Mouse (Mus musculus) c-Kit-positive CD71-positive TER-119-positive erythroid progenitor cells, embryonic 14.5 days (primary cell): ENCODE measurements at regions not wholly inside any gene's neighbourhood (a gene's known extent, or its start where the extent isn't known, plus 50 kb on each side); places are given as distances from the start of the nearest gene placed in this dataset.

Experiments
- DNase-seq: peaks from one replicate; pipeline ENCODE4 v3.0.0-alpha.2; 2013; ENCODE audit warnings: low spot score

- DNase-seq = no peak
Observed at GRCm38 (mm10) chr1:64297343-64297742, 175.3 kb upstream of the Klf7 start.

GRCm38 (mm10) chr1:64295512-64295945 is 173.4 kb upstream of the Klf7 start:
- no peak for DNase-seq

GRCm38 (mm10) chr1:64295051-64295450 is 173.0 kb upstream of the Klf7 start:
- DNase-seq = no peak

GRCm38 (mm10) chr1:64288812-64289447 is 166.8 kb upstream of the Klf7 start:
- DNase-seq = no peak

- DNase-seq = no peak
Observed at GRCm38 (mm10) chr1:64287068-64287467, 165.0 kb upstream of the Klf7 start.

GRCm38 (mm10) chr1:64284656-64285055 is 162.6 kb upstream of the Klf7 start:
- no peak for DNase-seq

GRCm38 (mm10) chr1:64275865-64276264 is 153.8 kb upstream of the Klf7 start:
- DNase-seq = no peak

GRCm38 (mm10) chr1:64275086-64275802 is 153.2 kb upstream of the Klf7 start:
- no peak for DNase-seq

GRCm38 (mm10) chr1:64257237-64257636 is 135.2 kb upstream of the Klf7 start:
- no peak for DNase-seq

- no peak for DNase-seq
Observed at GRCm38 (mm10) chr1:64255554-64256295, 133.6 kb upstream of the Klf7 start.

- no peak for DNase-seq
Observed at GRCm38 (mm10) chr1:64254673-64255072, 132.6 kb upstream of the Klf7 start.

GRCm38 (mm10) chr1:64253996-64254395 is 131.9 kb upstream of the Klf7 start:
- DNase-seq = no peak

- DNase-seq = no peak
Observed at GRCm38 (mm10) chr1:64242401-64242800, 120.3 kb upstream of the Klf7 start.

- no peak for DNase-seq
Observed at GRCm38 (mm10) chr1:64229654-64230053, 107.6 kb upstream of the Klf7 start.

- DNase-seq = no peak
Observed at GRCm38 (mm10) chr1:64226001-64226918, 104.2 kb upstream of the Klf7 start.

- no peak for DNase-seq
Observed at GRCm38 (mm10) chr1:64223779-64224687, 102.0 kb upstream of the Klf7 start.

GRCm38 (mm10) chr1:64222475-64222874 is 100.4 kb upstream of the Klf7 start:
- DNase-seq = no peak

GRCm38 (mm10) chr1:64220486-64220885 is 98.4 kb upstream of the Klf7 start:
- DNase-seq = no peak

- no peak for DNase-seq
Observed at GRCm38 (mm10) chr1:64220040-64220439, 98.0 kb upstream of the Klf7 start.

GRCm38 (mm10) chr1:64215646-64216045 is 93.6 kb upstream of the Klf7 start:
- no peak for DNase-seq

GRCm38 (mm10) chr1:64209131-64209530 is 87.0 kb upstream of the Klf7 start:
- DNase-seq = no peak
